Mouse (Mus musculus): ENCODE measurements at regions not wholly inside any gene's neighbourhood (a gene's known extent, or its start where the extent isn't known, plus 50 kb on each side); places are given as distances from the start of the nearest gene placed in this dataset.

- ATAC-seq (replicated peaks; ENCODE audit: low FRiP score), result no peak
- no peak overlapping the region for H3K4me2 ChIP-seq (ENCODE audit: low read depth, low read length, severe bottlenecking)
- H3K27ac ChIP-seq (ENCODE audit: low read depth, low read length), result no peak overlapping the region
- no peak overlapping the region for H3K9ac ChIP-seq (ENCODE audit: low read length)
- no peak for DNase-seq (ENCODE audit: low spot score)
- no peak overlapping the region for H3K4me3 ChIP-seq (ENCODE audit: low read depth, low read length)
- 82% methylated on average over 6 of the region's 6 CpGs for WGBS
- no peaks in the 10 kb centered on the region for H3K27me3 ChIP-seq (ENCODE audit: control insufficient read depth, insufficient read depth, low read length)
- no peaks in the 10 kb centered on the region for H3K36me3 ChIP-seq (ENCODE audit: control insufficient read depth, insufficient read depth, low read length)
- no peaks in the 10 kb centered on the region for H3K9me3 ChIP-seq (ENCODE audit: control insufficient read depth, low read length)
- H3K4me1 ChIP-seq (replicated peaks; ENCODE audit: control insufficient read depth, insufficient read depth, low read length), result peaks cover 4% of the 10 kb centered on the region; the same call in 1 of the 2 replicates
Measured at GRCm38 (mm10) chr6:101046755-101047154, 213.3 kb downstream of the Ppp4r2 start.

GRCm38 (mm10) chr6:101047195-101047594 is 213.8 kb downstream of the Ppp4r2 start:
- no peak overlapping the region for H3K4me2 ChIP-seq (ENCODE audit: low read depth, low read length, severe bottlenecking)
- H3K4me3 ChIP-seq (ENCODE audit: low read depth, low read length), result no peak overlapping the region
- H3K27ac ChIP-seq (ENCODE audit: low read depth, low read length), result no peak overlapping the region
- no peaks in the 10 kb centered on the region for H3K27me3 ChIP-seq (ENCODE audit: control insufficient read depth, insufficient read depth, low read length)
- H3K9ac ChIP-seq (ENCODE audit: low read length), result no peak overlapping the region
- peaks cover 4% of the 10 kb centered on the region; the same call in 1 of the 2 replicates for H3K4me1 ChIP-seq (replicated peaks; ENCODE audit: control insufficient read depth, insufficient read depth, low read length)
- ATAC-seq (replicated peaks; ENCODE audit: low FRiP score), result no peak
- no peaks in the 10 kb centered on the region for H3K9me3 ChIP-seq (ENCODE audit: control insufficient read depth, low read length)
- DNase-seq (ENCODE audit: low spot score), result no peak
- H3K36me3 ChIP-seq (ENCODE audit: control insufficient read depth, insufficient read depth, low read length), result no peaks in the 10 kb centered on the region
- 70% methylated on average over 10 of the region's 10 CpGs for WGBS

- DNase-seq (ENCODE audit: low spot score) (no peak), ATAC-seq (replicated peaks; ENCODE audit: low FRiP score) (0 out of 2 replicates have a peak, but pooled peaks have one; percentile 15)
- Histone ChIP-seq H3K4me2 (ENCODE audit: low read depth, low read length, severe bottlenecking) (no peak overlapping the region), H3K4me3 (ENCODE audit: low read depth, low read length) (no peak overlapping the region), H3K36me3 (ENCODE audit: control insufficient read depth, insufficient read depth, low read length) (no peaks in the 10 kb centered on the region), H3K4me1 (replicated peaks; ENCODE audit: control insufficient read depth, insufficient read depth, low read length) (peaks cover 4% of the 10 kb centered on the region; the same call in 1 of the 2 replicates), H3K9ac (ENCODE audit: low read length) (no peak overlapping the region), H3K27me3 (ENCODE audit: control insufficient read depth, insufficient read depth, low read length) (no peaks in the 10 kb centered on the region), H3K27ac (ENCODE audit: low read depth, low read length) (peak overlapping the region; percentile 18; the same call in 1 of the 2 replicates), H3K9me3 (ENCODE audit: control insufficient read depth, low read length) (no peaks in the 10 kb centered on the region)
- WGBS, result 68% methylated on average over 1 of the region's 1 CpGs
Measured at GRCm38 (mm10) chr6:101048431-101048830, 215.0 kb downstream of the Ppp4r2 start.

- no peak overlapping the region for H3K4me3 ChIP-seq (ENCODE audit: low read depth, low read length)
- H3K4me2 ChIP-seq (ENCODE audit: low read depth, low read length, severe bottlenecking), result peak overlapping the region; percentile 21; the same call in 1 of the 2 replicates
- no peak overlapping the region for H3K9ac ChIP-seq (ENCODE audit: low read length)
Measured at GRCm38 (mm10) chr6:101048836-101049361, 215.5 kb downstream of the Ppp4r2 start.

GRCm38 (mm10) chr6:101054880-101055279 is 221.5 kb downstream of the Ppp4r2 start:
- Histone ChIP-seq H3K9ac (ENCODE audit: low read length) (no peak overlapping the region), H3K36me3 (ENCODE audit: control insufficient read depth, insufficient read depth, low read length) (no peaks in the 10 kb centered on the region), H3K4me1 (replicated peaks; ENCODE audit: control insufficient read depth, insufficient read depth, low read length) (no peaks in the 10 kb centered on the region; the same call in 1 of the 2 replicates), H3K4me2 (ENCODE audit: low read depth, low read length, severe bottlenecking) (no peak overlapping the region), H3K27me3 (ENCODE audit: control insufficient read depth, insufficient read depth, low read length) (no peaks in the 10 kb centered on the region), H3K9me3 (ENCODE audit: control insufficient read depth, low read length) (no peaks in the 10 kb centered on the region), H3K4me3 (ENCODE audit: low read depth, low read length) (no peak overlapping the region), H3K27ac (ENCODE audit: low read depth, low read length) (no peak overlapping the region)
- ATAC-seq (replicated peaks; ENCODE audit: low FRiP score) (no peak), DNase-seq (ENCODE audit: low spot score) (no peak)
- 84% methylated on average over 7 of the region's 7 CpGs for WGBS

More at GRCm38 (mm10) chr6:101048836-101049361, 215.5 kb downstream of the Ppp4r2 start:
- peaks cover 4% of the 10 kb centered on the region; the same call in 1 of the 2 replicates for H3K4me1 ChIP-seq (replicated peaks; ENCODE audit: control insufficient read depth, insufficient read depth, low read length)
- WGBS, result 28% methylated on average over 15 of the region's 15 CpGs
- H3K27ac ChIP-seq (ENCODE audit: low read depth, low read length), result peak overlapping the region; percentile 18; the same call in 1 of the 2 replicates
- ATAC-seq (replicated peaks; ENCODE audit: low FRiP score), result peak; percentile 79
- peak; percentile 59 for DNase-seq (ENCODE audit: low spot score)
- no peaks in the 10 kb centered on the region for H3K36me3 ChIP-seq (ENCODE audit: control insufficient read depth, insufficient read depth, low read length)
- no peaks in the 10 kb centered on the region for H3K27me3 ChIP-seq (ENCODE audit: control insufficient read depth, insufficient read depth, low read length)
- no peaks in the 10 kb centered on the region for H3K9me3 ChIP-seq (ENCODE audit: control insufficient read depth, low read length)

GRCm38 (mm10) chr6:101056318-101056717 is 222.9 kb downstream of the Ppp4r2 start:
- DNase-seq (ENCODE audit: low spot score) (no peak), ATAC-seq (replicated peaks; ENCODE audit: low FRiP score) (no peak)
- 94% methylated on average over 13 of the region's 13 CpGs for WGBS
- Histone ChIP-seq H3K4me2 (ENCODE audit: low read depth, low read length, severe bottlenecking) (no peak overlapping the region), H3K9me3 (ENCODE audit: control insufficient read depth, low read length) (no peaks in the 10 kb centered on the region), H3K9ac (ENCODE audit: low read length) (no peak overlapping the region), H3K4me1 (replicated peaks; ENCODE audit: control insufficient read depth, insufficient read depth, low read length) (no peaks in the 10 kb centered on the region; the same call in 1 of the 2 replicates), H3K4me3 (ENCODE audit: low read depth, low read length) (no peak overlapping the region), H3K36me3 (ENCODE audit: control insufficient read depth, insufficient read depth, low read length) (no peaks in the 10 kb centered on the region), H3K27me3 (ENCODE audit: control insufficient read depth, insufficient read depth, low read length) (no peaks in the 10 kb centered on the region), H3K27ac (ENCODE audit: low read depth, low read length) (no peak overlapping the region)

GRCm38 (mm10) chr6:101059058-101059457 is 225.6 kb downstream of the Ppp4r2 start:
- DNase-seq (ENCODE audit: low spot score) (no peak), ATAC-seq (replicated peaks; ENCODE audit: low FRiP score) (no peak)
- Histone ChIP-seq H3K4me2 (ENCODE audit: low read depth, low read length, severe bottlenecking) (no peak overlapping the region), H3K4me3 (ENCODE audit: low read depth, low read length) (no peak overlapping the region), H3K27me3 (ENCODE audit: control insufficient read depth, insufficient read depth, low read length) (no peaks in the 10 kb centered on the region), H3K4me1 (replicated peaks; ENCODE audit: control insufficient read depth, insufficient read depth, low read length) (no peaks in the 10 kb centered on the region; the same call in 1 of the 2 replicates), H3K9ac (ENCODE audit: low read length) (no peak overlapping the region), H3K9me3 (ENCODE audit: control insufficient read depth, low read length) (no peaks in the 10 kb centered on the region), H3K36me3 (ENCODE audit: control insufficient read depth, insufficient read depth, low read length) (no peaks in the 10 kb centered on the region), H3K27ac (ENCODE audit: low read depth, low read length) (no peak overlapping the region)
- WGBS, result 37% methylated on average over 8 of the region's 8 CpGs

- Histone ChIP-seq H3K9me3 (ENCODE audit: control insufficient read depth, low read length) (no peaks in the 10 kb centered on the region), H3K27me3 (ENCODE audit: control insufficient read depth, insufficient read depth, low read length) (no peaks in the 10 kb centered on the region), H3K4me1 (replicated peaks; ENCODE audit: control insufficient read depth, insufficient read depth, low read length) (no peaks in the 10 kb centered on the region; the same call in 1 of the 2 replicates), H3K4me2 (ENCODE audit: low read depth, low read length, severe bottlenecking) (no peak overlapping the region), H3K36me3 (ENCODE audit: control insufficient read depth, insufficient read depth, low read length) (no peaks in the 10 kb centered on the region), H3K9ac (ENCODE audit: low read length) (no peak overlapping the region), H3K4me3 (ENCODE audit: low read depth, low read length) (no peak overlapping the region), H3K27ac (ENCODE audit: low read depth, low read length) (no peak overlapping the region)
- no peak for ATAC-seq (replicated peaks; ENCODE audit: low FRiP score)
- DNase-seq (ENCODE audit: low spot score), result no peak
- WGBS, result 95% methylated on average over 14 of the region's 14 CpGs
Measured at GRCm38 (mm10) chr6:101062186-101062585, 228.8 kb downstream of the Ppp4r2 start.

All from forebrain, embryonic 11.5 days (tissue).